Mouse (Mus musculus) v-Abl transformed pro-B cells (cell line): ENCODE data around the gene Slc40a1.

Source experiments
- in situ Hi-C, 2 experiments: fragments of 400-800 bp; cut with MboI; formaldehyde crosslinking; loops; one replicate each; pipeline ENCODE4 v1.15.1; 2025; ENCODE audit not compliant: unreplicated experiment in 2 of 2

The Slc40a1 gene

GRCm38 (mm10) chr1:45926393-45926763, at the start of gene Slc40a1:
Slc40a1 (minus strand) TSS chr1:45926523.
- in situ Hi-C loops: no loop called here

- in situ Hi-C loops: no loop called here
Measured at GRCm38 (mm10) chr1:45971314-45971713, 45.0 kb upstream of the Slc40a1 start.

GRCm38 (mm10) chr1:45948988-45949387, 22.7 kb upstream of the Slc40a1 start:
- in situ Hi-C loops: no loop called here

- in situ Hi-C loops: no loop called here
Measured at GRCm38 (mm10) chr1:45947843-45948242, 21.5 kb upstream of the Slc40a1 start.

GRCm38 (mm10) chr1:45931127-45931526, 4.8 kb upstream of the Slc40a1 start:
- in situ Hi-C loops: loop anchor here in 1 of 2 experiments (5.0 kb wide), 1 partner anchor 104 kb away; no protein-coding TSS in a partner anchor

GRCm38 (mm10) chr1:45926911-45927310, 588 bp upstream of the Slc40a1 start:
- in situ Hi-C loops: no loop called here

GRCm38 (mm10) chr1:45925500-45926392, 577 bp downstream of the Slc40a1 start:
- in situ Hi-C loops: no loop called here

GRCm38 (mm10) chr1:45925131-45925499, 1.2 kb downstream of the Slc40a1 start:
- in situ Hi-C loops: no loop called here

GRCm38 (mm10) chr1:45924516-45924915, 1.8 kb downstream of the Slc40a1 start:
- in situ Hi-C loops: no loop called here

- in situ Hi-C loops: no loop called here
Measured at GRCm38 (mm10) chr1:45923306-45923705, 3.0 kb downstream of the Slc40a1 start.

GRCm38 (mm10) chr1:45920703-45921102, 5.6 kb downstream of the Slc40a1 start:
- in situ Hi-C loops: no loop called here

GRCm38 (mm10) chr1:45919752-45920151, 6.6 kb downstream of the Slc40a1 start:
- in situ Hi-C loops: no loop called here

GRCm38 (mm10) chr1:45917136-45917803, 9.1 kb downstream of the Slc40a1 start:
- in situ Hi-C loops: no loop called here

GRCm38 (mm10) chr1:45916174-45916573, 10.1 kb downstream of the Slc40a1 start:
- in situ Hi-C loops: no loop called here

GRCm38 (mm10) chr1:45914236-45914635, 12.1 kb downstream of the Slc40a1 start:
- in situ Hi-C loops: no loop called here

- in situ Hi-C loops: no loop called here
Measured at GRCm38 (mm10) chr1:45905107-45905821, 21.1 kb downstream of the Slc40a1 start.

- in situ Hi-C loops: no loop called here
Measured at GRCm38 (mm10) chr1:45904161-45904560, 22.2 kb downstream of the Slc40a1 start.

GRCm38 (mm10) chr1:45898044-45898443, 28.3 kb downstream of the Slc40a1 start:
- in situ Hi-C loops: no loop called here

- in situ Hi-C loops: no loop called here
Measured at GRCm38 (mm10) chr1:45894168-45894912, 32.0 kb downstream of the Slc40a1 start.

- in situ Hi-C loops: no loop called here
Measured at GRCm38 (mm10) chr1:45891986-45892385, 34.3 kb downstream of the Slc40a1 start.
